Mouse (Mus musculus) hindbrain, embryonic 16.5 days (tissue): ENCODE measurements around the gene Vps33b. TPM values are rescaled to one million over a fixed set of nuclear protein-coding genes. Genes with fewer than 3 reads are reported as not detected.

Experiments
- ATAC-seq: fragments of 200-750 bp; cut with Nextera tagmentation; 2 replicates; pipeline ENCODE4 v1.8.0; 2017; ENCODE audit warnings: moderate TSS enrichment, moderate library complexity
- H3K27ac ChIP-seq: fragments of 300-500 bp; sonication (generic); 2 replicates; pipeline ENCODE4 v1.5.1; 2014; ENCODE audit warnings: low read depth, mild to moderate bottlenecking, control low read depth, low read length, moderate library complexity
- H3K27me3 ChIP-seq: fragments of 300-500 bp; sonication (generic); replicated peaks from 2 replicates; pipeline ENCODE4 v1.6.1; 2014; ENCODE audit warnings: low read length; ENCODE audit not compliant: control insufficient read depth, insufficient read depth
- H3K36me3 ChIP-seq: fragments of 300-500 bp; sonication (generic); 2 replicates; pipeline ENCODE4 v1.6.1; 2014; ENCODE audit warnings: mild to moderate bottlenecking, low read length, moderate library complexity, mixed read lengths; ENCODE audit not compliant: control insufficient read depth, insufficient read depth
- H3K4me1 ChIP-seq: fragments of 300-500 bp; sonication (generic); 2 replicates; pipeline ENCODE4 v1.6.1; 2014; ENCODE audit warnings: low read depth, low read length; ENCODE audit not compliant: control insufficient read depth, insufficient read depth
- H3K4me2 ChIP-seq: fragments of 300-500 bp; sonication (generic); 2 replicates; pipeline ENCODE4 v1.6.1; 2014; ENCODE audit warnings: mild to moderate bottlenecking, low read length, control low read depth, moderate library complexity
- H3K4me3 ChIP-seq: fragments of 300-500 bp; sonication (generic); 2 replicates; pipeline ENCODE4 v1.5.1; 2014; ENCODE audit warnings: mild to moderate bottlenecking, low read length, control low read depth, moderate library complexity
- H3K9ac ChIP-seq: fragments of 300-500 bp; sonication (generic); 2 replicates; pipeline ENCODE4 v1.6.1; 2014; ENCODE audit warnings: low read depth, mild to moderate bottlenecking, control low read depth, low read length, moderate library complexity
- H3K9me3 ChIP-seq: fragments of 300-500 bp; sonication (generic); 2 replicates; pipeline ENCODE4 v1.6.1; 2014; ENCODE audit warnings: mild to moderate bottlenecking, low read length, moderate library complexity; ENCODE audit not compliant: control insufficient read depth
- WGBS: fragments of 180-500 bp; shearing (Covaris S2); extraction: QIAGEN DNeasy Blood & Tissue Kit; methylation state at CpG from one replicate; pipeline ENCODE4 v1.1.7; 2014; 5-methylcytosine and 5-hydroxymethylcytosine counted together
- polyA plus RNA-seq: library from polyadenylated mRNA; unstranded; fragments of >200 nt; fragmentation: Nextera tagmentation; extraction: Ambion mirVana; gene quantifications from 2 replicates; pipeline ENCODE4 v1.2.1, GENCODE M21; 2015

Gene Vps33b
- polyA plus RNA-seq, 1 experiment from 2014 or later = 23.7 TPM

- H3K27me3 ChIP-seq = no peaks in the 10 kb centered on the region
- H3K4me2 ChIP-seq = no peak overlapping the region
- peaks cover 57% of the 10 kb centered on the region for H3K36me3 ChIP-seq
- H3K4me1 ChIP-seq = no peaks in the 10 kb centered on the region
- no peak for ATAC-seq
- 90% methylated on average over 3 of the region's 3 CpGs for WGBS
- no peak overlapping the region for H3K27ac ChIP-seq
- no peaks in the 10 kb centered on the region for H3K9me3 ChIP-seq
- H3K9ac ChIP-seq = no peak overlapping the region
- H3K4me3 ChIP-seq = no peak overlapping the region
These were observed 12.2 kb downstream of the Vps33b start for GRCm38 (mm10) chr7:80281646-80282045.

- H3K4me1 ChIP-seq = no peaks in the 10 kb centered on the region
- 93% methylated on average over 3 of the region's 3 CpGs for WGBS
- H3K4me2 ChIP-seq = no peak overlapping the region
- no peak overlapping the region for H3K4me3 ChIP-seq
- H3K27me3 ChIP-seq = no peaks in the 10 kb centered on the region
- no peaks in the 10 kb centered on the region for H3K9me3 ChIP-seq
- H3K27ac ChIP-seq = no peak overlapping the region
- no peak for ATAC-seq
- peaks cover 56% of the 10 kb centered on the region for H3K36me3 ChIP-seq
- H3K9ac ChIP-seq = no peak overlapping the region
These were observed 13.9 kb downstream of the Vps33b start for GRCm38 (mm10) chr7:80283226-80283918.

- ATAC-seq = no peak
- Histone ChIP-seq H3K4me3 (no peak overlapping the region), H3K9ac (no peak overlapping the region), H3K27me3 (no peaks in the 10 kb centered on the region), H3K36me3 (peaks cover 53% of the 10 kb centered on the region), H3K9me3 (no peaks in the 10 kb centered on the region), H3K4me2 (no peak overlapping the region), H3K4me1 (no peaks in the 10 kb centered on the region), H3K27ac (no peak overlapping the region)
- WGBS = 94% methylated on average over 5 of the region's 5 CpGs
These were observed 14.9 kb downstream of the Vps33b start for GRCm38 (mm10) chr7:80284391-80284790.

- no peak overlapping the region for H3K27ac ChIP-seq
- no peaks in the 10 kb centered on the region for H3K27me3 ChIP-seq
- no peaks in the 10 kb centered on the region for H3K4me1 ChIP-seq
- H3K4me2 ChIP-seq = no peak overlapping the region
- WGBS = 98% methylated on average over 6 of the region's 6 CpGs
- no peaks in the 10 kb centered on the region for H3K9me3 ChIP-seq
- peaks cover 50% of the 10 kb centered on the region for H3K36me3 ChIP-seq
- H3K9ac ChIP-seq = no peak overlapping the region
- no peak for ATAC-seq
- H3K4me3 ChIP-seq = no peak overlapping the region
These were observed 16.3 kb downstream of the Vps33b start for GRCm38 (mm10) chr7:80285725-80286124.

- WGBS = 87% methylated on average over 10 of the region's 10 CpGs
- Histone ChIP-seq H3K9me3 (no peaks in the 10 kb centered on the region), H3K27ac (no peak overlapping the region), H3K4me3 (no peak overlapping the region), H3K36me3 (peaks cover 52% of the 10 kb centered on the region), H3K9ac (no peak overlapping the region), H3K4me2 (no peak overlapping the region), H3K4me1 (no peaks in the 10 kb centered on the region), H3K27me3 (no peaks in the 10 kb centered on the region)
- ATAC-seq = no peak
These were observed 18.3 kb downstream of the Vps33b start for GRCm38 (mm10) chr7:80287736-80288135.

GRCm38 (mm10) chr7:80294062-80294763 is 24.8 kb downstream of the Vps33b start, which contains the start of gene Prc1:
Gene Prc1 (plus strand): TSS chr7:80294450.
- under 1% methylated on average over 47 of the region's 52 CpGs for WGBS
- H3K27me3 ChIP-seq = no peaks in the 10 kb centered on the region

GRCm38 (mm10) chr7:80294764-80295648 is 25.6 kb downstream of the Vps33b start:
- Histone ChIP-seq H3K4me3 (peak overlapping the region; percentile 74), H3K27me3 (no peaks in the 10 kb centered on the region), H3K27ac (peak overlapping the region; percentile 53), H3K9ac (peak overlapping the region; percentile 67), H3K4me1 (no peaks in the 10 kb centered on the region; the same call in none of the 2 replicates), H3K4me2 (peak overlapping the region; percentile 97), H3K36me3 (peaks cover 10% of the 10 kb centered on the region), H3K9me3 (no peaks in the 10 kb centered on the region)
- WGBS = 9% methylated on average over 37 of the region's 37 CpGs
- no peak for ATAC-seq

More at GRCm38 (mm10) chr7:80294062-80294763, 24.8 kb downstream of the Vps33b start, which contains the start of gene Prc1:
- Histone ChIP-seq H3K4me1 (no peaks in the 10 kb centered on the region; the same call in none of the 2 replicates), H3K36me3 (peaks cover 10% of the 10 kb centered on the region), H3K9ac (peak within 1 kb of the TSS; percentile 67), H3K4me2 (peak within 1 kb of the TSS; percentile 97), H3K4me3 (peak within 1 kb of the TSS; percentile 74), H3K27ac (peak within 1 kb of the TSS; percentile 61), H3K9me3 (no peaks in the 10 kb centered on the region)
- peak; percentile 99 for ATAC-seq

GRCm38 (mm10) chr7:80296462-80296861 is 27.0 kb downstream of the Vps33b start:
- 93% methylated on average over 6 of the region's 6 CpGs for WGBS
- no peak overlapping the region for H3K4me2 ChIP-seq

More at GRCm38 (mm10) chr7:80296462-80296861, 27.0 kb downstream of the Vps33b start:
- peaks cover 3% of the 10 kb centered on the region; the same call in 1 of the 2 replicates for H3K36me3 ChIP-seq
- no peak overlapping the region for H3K9ac ChIP-seq
- H3K4me1 ChIP-seq = no peaks in the 10 kb centered on the region; the same call in none of the 2 replicates
- no peak overlapping the region for H3K4me3 ChIP-seq
- H3K9me3 ChIP-seq = no peaks in the 10 kb centered on the region
- H3K27ac ChIP-seq = no peak overlapping the region
- no peak for ATAC-seq
- H3K27me3 ChIP-seq = no peaks in the 10 kb centered on the region
